Mouse (Mus musculus) left cerebral cortex, adult 8-10 months (tissue): ENCODE measurements at regions not wholly inside any gene's neighbourhood (a gene's known extent, or its start where the extent isn't known, plus 50 kb on each side); places are given as distances from the start of the nearest gene placed in this dataset.

Experiments used
- DNase-seq, 2 experiments: peaks; one replicate each; pipeline ENCODE4 v3.0.0; 2022; ENCODE audit warnings: low spot score in 2 of 2

DNA sequence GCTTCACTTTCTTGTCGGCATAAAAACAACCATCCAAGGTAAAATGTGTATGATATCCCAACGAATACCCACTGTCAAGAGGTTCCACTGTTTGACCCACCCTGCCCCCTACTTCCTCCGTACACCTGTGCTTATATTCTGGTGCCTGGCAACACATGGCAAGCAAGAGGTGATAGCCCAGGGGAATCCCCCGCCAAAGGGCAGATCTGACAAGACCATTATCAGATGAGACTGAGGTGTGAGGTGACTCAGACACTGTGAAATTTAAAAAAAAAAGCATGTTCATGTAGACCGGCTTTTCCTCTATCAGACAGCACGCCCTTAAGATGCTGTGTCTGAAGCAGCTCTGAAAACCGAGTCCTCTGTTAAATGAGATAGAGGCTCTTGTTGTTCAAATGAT lies 89.4 kb upstream of the Bach2 start:
- DNase-seq: no peak

DNA sequence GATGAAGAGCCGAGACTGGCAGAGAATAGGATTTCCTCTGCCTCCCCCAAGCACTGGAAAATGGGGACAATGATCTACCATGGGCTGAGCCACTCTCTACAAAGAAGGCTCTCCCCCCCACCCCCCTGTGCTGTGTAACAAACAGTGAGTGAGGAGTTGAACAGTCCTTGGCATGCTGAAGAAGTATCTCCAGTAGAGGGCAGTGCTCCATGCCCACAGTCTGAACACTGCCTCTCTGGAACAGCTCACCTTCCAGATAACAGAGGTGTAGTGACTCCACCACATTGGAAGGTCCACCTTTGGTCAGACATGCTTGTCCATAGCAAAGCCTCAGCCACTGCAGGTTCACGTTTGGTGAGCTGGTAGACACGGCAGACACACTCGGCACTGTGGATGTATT lies 85.2 kb upstream of the Bach2 start:
- DNase-seq: no peak

DNA sequence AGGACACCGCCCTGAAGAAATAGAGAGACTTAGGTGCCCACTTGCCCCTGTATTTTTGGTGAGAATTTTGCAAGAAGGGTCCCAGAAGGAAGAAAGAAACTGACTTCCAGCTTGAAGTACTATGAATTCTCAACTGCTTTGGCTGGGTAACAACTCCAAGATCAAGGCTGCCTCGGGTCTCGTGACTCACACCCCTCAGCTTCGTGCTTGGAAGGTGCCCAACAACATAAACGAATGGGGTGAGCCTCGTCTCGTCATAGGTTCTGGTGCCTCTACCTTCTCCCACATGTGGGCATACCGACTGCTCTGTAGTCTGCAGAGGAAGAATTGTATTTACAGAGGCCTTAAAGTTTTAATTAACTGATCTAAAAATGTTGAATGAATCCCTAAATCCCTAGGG lies 81.6 kb upstream of the Bach2 start:
- no peak for DNase-seq

DNA sequence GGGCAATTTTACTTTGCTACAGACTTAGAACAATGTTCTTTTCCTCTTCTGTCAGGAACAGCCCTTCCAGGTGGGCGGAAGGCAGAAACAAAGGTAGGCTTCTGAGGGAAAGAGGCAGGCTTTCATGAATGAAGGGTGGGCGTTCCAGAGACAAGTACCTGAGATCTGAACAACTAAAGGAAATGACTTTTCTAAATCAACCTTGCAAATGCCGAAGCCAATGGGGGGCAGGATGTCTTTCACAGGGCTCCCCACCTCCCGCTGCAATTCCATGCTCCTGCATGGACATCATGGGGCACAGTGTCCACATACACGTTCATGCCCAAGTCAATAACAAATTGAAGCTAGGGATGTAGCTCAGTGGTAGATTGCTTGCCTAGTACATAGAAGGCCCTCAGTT lies 80.2 kb upstream of the Bach2 start:
- no peak for DNase-seq

DNA sequence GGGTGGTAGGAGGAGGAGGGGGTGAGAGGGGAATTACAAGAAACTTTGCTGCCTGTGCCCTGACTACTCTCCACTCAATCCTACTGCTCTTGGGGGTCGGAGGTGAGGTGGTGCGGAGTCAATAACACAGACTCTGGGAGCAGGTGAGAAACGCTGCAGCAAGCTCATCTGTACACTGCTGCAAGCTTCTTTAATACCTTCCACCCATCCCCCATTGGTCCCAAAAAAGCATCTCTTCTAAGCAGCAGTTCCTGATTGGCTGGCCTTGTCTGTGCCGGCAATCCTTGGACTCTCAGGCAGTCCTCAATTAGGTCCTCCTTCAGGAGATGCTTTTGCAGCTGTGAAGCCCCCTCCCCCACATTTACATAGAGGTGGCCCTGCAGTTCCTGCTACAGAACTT lies 79.7 kb upstream of the Bach2 start:
- no peak for DNase-seq

DNA sequence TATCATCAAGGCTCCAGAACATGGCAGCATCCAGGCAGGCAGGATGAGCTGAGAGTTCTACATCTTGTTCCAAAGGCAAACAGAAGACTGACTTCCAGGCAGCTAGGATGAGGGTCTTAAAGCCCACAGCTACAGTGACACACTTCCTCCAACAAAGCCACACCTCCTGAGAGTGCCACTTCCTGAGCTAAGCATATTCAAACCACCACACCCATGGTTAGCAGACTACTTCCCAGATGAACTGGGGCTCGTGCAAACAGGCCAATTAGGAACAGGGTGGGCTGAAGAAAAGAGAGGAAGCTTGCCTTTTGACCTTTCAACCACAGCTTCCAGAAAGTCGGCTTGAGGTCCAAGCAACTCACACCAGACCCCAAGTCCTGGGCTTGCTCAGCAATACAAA lies 77.8 kb upstream of the Bach2 start:
- no peak for DNase-seq

DNA sequence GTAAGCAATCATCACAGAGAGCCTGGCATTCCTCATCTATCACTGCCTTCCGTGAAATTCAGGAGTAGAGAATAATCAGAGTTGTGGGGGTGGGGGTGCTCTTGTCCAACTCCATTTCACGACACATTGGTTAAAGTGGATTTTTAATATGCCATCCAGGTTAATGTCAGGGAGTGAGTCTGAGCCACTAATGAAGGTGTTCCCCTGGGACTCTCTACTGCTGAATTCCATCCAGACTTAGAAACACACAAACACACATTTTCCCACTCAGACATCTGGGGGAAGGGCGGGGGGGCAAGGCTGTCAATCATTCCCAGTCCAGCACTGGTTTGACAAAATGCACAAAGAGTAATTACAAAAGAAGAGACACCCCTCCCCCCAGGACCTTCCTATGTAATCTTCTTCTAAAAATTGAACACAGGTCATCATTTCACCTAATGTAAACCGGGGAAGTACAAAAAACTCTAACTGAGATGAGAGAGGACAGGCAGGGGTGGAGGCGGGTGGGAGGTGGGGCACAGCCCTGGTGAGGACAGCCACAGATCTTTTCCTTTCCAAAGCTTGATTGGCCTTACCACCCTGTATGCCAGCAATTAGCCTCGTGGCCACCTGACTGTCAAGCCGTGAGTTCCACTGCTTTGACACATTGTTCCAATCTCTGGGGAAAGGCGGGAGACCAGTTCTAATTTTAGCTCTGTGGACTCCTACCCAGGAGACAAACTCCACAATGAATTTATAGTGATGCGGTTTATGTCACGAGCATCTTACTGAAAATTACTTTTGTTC lies 76.5 kb upstream of the Bach2 start:
- no peak for DNase-seq

DNA sequence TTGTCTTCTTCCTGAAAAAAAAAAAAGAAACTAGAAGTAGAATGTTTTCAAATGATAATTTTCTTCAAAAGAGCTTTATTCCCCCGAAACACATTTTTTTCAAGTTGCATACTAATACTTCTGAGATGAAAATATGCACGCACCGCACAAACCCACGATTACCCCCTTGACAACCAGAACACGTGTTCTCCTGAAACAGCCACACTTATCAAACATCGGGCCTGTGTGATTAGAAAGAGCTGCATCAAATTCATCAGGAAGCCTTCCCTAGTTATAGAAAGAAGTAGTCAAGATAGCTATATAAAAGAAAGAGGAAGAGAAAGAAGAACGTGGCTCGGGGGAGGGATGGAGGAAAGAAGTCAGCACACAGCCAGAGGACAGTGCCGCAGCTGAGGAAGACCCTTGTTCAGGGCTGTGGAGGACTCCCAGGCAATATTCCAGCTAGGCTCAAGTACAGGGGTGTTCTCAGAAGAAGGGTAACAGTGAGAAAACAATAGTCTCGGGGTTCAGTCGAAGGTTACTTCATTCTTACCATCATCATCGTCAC lies 75.8 kb upstream of the Bach2 start:
- DNase-seq: no peak

DNA sequence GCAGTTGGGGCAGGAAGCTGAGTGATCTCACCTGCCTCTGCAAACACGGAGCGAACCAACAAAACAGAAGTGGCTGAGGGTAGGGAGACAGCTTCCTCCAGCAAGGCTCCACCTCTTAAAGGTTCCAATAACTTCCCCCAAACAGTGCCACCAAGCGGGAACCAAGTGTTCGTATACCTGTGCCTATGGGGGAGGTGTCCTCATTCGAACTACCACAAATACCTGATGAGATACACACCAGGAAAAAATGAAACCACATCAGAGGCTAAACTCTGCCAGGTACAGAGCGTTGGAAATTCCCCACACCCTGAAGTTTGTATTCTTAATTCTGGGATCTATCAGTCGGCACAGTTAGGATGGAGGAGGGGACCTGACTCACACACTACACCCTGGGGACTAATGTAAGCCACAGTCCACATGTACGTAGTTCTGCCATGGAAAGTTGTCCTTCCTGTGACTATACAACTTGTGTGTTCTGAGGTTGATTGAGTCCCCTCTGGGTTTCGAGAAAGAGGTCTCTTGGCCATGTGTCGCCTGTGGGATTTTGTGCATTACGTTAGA lies 74.4 kb upstream of the Bach2 start:
- DNase-seq: no peak

DNA sequence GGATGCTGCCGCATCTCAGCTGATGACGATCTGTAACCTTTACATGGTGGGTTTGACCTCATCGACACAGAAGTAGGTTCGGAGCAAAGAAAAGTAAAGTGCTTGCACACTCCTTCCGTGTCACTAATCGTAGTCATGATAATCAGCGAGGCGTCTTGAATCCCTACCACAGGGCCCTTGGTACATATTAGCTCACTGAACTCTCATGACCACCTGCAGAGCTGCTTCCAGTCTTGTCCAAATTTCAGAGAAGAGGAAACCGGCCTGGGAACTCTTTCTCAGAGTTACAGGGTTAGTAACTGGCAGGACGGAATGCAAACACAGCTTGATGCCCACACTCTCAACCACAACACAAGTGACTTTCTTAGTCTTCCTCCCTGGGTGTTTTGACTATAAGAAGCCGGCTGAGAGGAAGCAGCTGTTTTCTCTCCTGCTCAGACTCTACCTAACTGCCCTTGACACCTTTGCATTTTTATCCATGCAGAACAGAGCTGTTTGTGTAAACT lies 73.8 kb upstream of the Bach2 start:
- DNase-seq: no peak

DNA sequence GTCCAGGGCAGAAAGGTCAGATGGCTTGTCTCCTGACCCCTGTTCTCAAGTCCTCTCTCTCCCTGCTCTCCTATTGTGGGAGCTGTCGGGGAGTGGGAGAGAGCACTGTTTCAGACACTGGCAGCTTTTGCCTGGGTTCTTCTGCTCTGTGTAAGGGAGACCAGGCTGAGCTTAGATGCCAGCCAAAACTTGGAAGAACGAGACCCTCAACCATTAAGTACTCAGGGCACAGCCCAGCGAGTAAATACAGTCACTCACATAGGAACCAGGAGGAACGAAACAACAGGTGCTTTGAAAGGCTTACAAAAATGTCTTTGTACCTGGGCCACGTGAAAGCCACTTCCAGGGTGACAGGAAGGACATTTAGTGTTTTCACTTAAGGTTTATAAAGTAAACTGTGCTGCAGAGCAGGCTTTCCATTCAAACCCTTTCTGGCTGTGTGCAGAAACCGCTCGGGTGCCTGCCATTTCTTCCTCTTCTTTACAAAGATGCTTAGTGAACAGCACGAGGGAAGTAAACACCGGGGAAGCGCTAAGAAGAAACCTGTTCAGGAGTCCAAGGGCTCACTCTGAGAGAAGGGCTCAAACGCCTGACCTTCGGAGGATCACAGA lies 72.6 kb upstream of the Bach2 start:
- DNase-seq: no peak

DNA sequence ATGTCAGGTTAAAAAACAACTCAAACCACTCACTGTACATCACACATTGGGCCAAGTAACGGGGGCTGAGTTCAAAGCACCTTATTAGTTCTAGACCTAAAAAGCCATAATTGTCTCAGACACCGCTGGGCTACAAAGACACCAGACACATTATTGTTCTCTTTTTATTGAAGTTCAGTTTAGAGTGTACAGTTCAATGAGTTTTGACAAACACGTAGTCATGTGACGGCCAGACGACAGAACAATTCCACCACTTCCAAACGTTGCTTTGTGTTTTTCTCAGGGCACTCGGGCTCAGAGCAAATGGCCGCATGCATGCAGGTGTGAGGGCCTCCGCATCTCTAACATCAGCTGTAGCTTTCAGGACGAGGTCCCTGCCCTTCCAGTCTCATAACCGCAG lies 71.5 kb upstream of the Bach2 start:
- DNase-seq: no peak

DNA sequence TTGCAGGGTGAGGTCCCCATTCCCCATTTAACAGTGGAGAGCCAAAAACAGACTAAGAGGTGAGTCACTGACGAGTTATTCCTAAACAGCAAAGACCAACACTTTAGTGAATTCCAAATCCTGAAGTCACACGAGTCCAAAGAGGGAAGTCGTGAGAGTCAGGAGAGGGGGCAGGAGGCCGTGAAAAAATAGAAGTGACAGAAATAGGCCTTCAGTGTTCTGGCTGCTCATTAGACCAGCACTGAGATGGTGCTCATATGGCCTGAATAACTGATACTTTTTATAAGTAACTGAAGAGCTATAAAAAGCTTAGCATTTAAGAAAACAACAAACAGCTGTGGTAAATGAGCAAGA lies 68.5 kb upstream of the Bach2 start:
- no peak for DNase-seq

DNA sequence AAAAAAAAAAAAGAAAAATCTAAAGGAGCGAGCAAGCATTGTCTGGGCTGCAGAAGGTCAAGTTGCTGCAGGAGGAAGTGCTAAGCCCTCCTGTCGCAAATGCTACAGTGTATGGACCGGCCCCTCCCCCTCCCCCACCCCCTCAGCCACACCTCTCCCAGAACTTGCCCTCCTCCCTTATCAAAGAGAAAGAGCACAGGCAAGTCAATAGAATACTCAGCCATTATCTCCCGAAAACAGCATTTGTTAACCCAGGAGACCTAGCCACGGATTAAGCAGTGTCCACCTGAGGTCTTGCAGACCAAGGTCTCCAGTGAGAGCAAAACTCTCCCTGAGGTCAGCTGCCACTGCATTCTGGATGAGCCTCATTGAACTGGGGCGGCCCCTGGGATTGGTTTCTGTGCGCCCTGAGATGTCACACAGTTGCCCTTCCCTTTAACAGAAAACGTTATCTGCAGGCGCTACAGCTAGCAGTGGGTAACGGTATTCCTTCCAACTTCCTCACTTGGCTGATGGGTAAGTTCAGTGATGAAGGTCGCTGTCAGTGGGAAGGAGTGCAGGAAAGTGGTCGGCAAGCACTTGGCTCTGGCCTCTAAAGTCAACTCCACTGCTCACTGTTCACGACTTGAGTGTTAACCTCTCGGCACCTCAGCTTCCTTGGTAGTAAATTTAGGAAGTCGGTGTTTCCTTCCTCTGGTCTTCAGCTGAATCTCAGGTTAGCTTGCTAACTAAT lies 68.0 kb upstream of the Bach2 start:
- no peak for DNase-seq

DNA sequence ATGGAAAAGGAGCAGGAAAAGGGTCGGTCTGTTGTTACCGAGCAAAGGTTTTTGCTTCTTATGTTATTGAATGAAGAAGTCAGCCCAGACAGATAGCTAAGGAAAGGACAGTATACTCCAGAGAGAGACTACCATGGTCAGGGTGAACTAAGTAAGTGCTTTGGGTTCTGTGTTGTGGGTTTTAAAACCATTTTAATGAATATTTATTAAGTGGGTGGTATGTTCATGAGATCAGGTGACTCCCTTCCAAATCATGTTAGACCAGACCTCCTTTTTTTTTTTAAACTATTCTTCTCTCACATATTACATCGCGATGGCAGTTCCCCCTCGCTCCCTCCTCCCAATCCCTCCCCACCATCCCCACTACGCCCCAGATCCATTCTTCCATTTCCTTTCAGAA lies 67.3 kb upstream of the Bach2 start:
- no peak for DNase-seq

DNA sequence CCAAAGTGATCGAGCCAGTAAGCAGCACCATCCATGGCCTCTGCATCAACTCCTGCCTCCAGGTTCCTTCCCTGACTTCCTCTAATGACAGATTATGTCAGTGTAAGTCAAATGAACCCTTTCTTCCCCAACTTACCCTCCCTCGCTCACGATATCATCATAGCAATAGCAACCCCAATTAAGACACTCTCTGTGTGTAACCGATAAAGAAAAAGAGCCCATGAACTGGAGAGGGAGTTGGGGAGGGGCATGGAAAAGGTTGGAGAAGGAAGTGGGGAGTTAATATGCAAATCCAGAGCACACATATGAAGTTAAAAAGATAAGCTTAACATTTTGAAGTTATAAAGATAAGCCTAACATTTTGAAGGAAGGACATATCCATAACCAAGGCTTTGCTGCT lies 65.6 kb upstream of the Bach2 start:
- DNase-seq: no peak

DNA sequence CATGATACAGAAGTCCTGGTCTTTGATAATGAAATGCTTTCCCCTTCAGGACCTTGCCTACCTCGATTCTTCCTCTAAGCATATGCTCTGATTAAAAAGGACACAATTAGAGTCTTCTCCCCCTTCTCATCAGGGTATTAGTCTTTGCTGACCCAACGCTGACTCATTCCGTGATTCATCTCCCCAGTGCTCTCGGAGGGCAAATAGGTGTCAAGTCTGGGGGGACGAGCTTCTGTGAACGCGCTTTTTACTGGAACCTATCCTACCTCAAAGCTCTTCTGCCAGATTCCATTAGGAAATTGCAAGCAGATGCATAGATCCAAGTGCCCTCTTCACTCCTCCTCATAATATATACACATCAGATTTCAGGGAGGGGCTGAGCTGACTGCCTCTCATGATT lies 63.8 kb upstream of the Bach2 start:
- no peak for DNase-seq

DNA sequence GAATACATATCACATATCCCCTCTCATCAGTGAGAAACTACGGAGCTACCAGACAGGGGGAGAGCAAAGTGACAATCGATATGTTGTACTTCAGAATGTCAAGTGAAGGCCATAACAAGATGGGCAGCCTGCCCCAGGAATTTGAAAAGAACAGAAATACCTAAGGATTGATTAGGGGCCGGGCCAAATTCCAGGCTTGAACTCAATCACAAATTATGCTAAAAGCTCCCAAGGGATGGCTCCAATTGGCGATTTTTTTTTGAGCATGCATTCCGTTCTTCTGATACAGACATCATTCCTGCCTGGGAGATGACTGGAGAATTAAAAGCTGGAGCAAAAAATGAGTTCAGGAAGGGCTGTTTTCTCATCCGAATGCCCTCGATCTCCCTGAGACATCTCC lies 63.4 kb upstream of the Bach2 start:
- no peak for DNase-seq

DNA sequence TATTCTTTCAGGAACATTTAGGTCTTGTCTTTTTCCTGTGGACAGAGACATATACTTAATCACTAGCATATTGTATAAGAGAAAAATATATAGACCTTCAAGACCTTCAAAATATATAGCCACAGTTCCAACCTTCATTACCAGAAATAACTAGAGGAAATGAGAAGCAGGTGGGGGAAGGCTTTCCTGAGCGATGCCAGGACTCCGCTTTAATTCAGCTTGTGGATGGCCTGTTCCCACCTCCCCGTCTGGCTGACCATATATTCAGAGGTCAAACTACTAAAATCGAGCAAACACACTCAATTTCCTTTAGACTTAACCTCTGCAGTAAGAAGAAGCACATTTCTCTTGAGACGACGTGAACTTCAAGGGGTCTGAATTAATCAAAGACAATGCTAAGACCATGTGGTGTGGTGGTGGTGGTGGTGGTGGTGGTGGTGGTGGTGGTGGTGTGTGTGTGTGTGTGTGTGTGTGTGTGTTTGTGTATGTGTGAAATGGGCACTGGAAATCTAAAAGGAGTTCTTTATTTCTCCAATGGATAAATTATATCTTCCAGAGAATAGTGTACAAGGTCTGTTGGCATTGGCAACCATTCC lies 62.7 kb upstream of the Bach2 start:
- DNase-seq: no peak

DNA sequence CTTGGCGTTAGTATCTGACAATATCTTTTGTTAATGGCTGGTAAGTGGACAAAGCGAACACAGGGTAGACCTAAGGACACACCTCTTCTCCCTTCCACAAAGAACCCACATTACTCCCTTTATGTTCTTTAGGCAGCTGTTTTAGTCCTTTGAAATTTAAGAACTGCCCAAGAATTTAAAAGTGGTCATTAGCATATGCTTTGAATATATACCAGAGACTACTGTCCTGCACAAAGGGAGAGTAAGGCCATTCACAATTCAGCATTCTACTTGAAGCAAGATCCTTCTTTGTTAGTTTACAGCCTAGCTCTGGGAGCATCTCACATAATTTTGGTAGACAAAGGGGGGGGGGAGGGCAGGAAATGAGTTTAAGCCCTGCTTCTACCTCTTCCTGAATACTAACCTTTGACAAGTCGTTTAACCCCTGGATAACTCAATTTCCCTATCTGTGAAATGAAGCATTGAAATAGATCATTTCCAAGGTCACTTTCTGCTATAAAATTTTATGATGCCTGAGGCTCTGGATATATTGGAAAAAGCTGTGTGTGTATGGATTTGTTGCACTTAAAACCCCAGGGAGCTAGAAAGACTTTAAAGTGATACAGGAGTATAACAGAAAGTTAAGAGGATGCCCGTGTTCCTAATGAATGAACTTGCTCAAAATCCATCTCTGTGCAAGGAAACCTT lies 62.0 kb upstream of the Bach2 start:
- DNase-seq: no peak
